25 mouse cellular contexts compared by ENCODE assay signal in the genomic region with DNA sequence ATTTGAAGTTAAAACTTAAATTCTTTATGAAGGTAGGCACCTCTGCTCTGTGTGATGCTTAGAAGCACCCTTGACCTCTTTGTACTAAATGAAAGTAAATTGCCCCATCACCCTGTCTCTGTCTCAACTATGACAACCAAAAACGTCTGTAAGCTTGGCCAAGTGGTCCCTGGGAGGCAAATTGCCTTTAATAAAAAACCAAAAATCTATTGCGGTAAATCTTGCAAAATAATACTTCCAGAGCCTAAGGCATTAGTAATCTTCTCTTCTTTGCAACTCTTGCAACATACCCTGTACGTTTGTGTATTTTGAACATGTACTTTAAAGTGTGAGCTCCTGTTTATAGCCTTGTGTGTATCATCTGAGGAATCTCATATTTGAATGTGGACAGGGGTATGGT.
DNase-seq lines count a peak whose midpoint lies in the region; ATAC-seq and TF ChIP-seq lines count a peak whose summit lies in the region.
"Had no signal": no experiment of that assay in that cellular context is flagged by ENCODE, and none has a peak within 500 bp of the region (broad histone marks: within the 10 kb centered on the region; RNA-seq: fewer than 3 reads in every experiment).

No protein-coding gene starts in this region.

- no peak overlapping the region for H3K27ac ChIP-seq in limb, embryonic 10.5 days
- H3K27ac ChIP-seq: forebrain, embryonic 12.5 days; forebrain, embryonic 15.5 days; heart, embryonic 15.5 days; hindbrain, embryonic 10.5 days; hindbrain, embryonic 13.5 days had no signal

- no peaks in the 10 kb centered on the region for H3K36me3 ChIP-seq in C2C12 (ENCODE audit: control insufficient read depth, insufficient read depth)
- no peaks in the 10 kb centered on the region for H3K36me3 ChIP-seq in limb, embryonic 10.5 days
- H3K36me3 ChIP-seq: forebrain, embryonic 12.5 days; forebrain, embryonic 15.5 days; G1E; heart, embryonic 12.5 days; heart, embryonic 15.5 days; hindbrain, embryonic 10.5 days; hindbrain, embryonic 13.5 days had no signal

- 83% methylated on average over 3 of the region's 3 CpGs for WGBS in limb, embryonic 10.5 days

- peak; percentile 41 for DNase-seq in fibroblast of lung, adult 2 months (ENCODE audit: low read depth)
- DNase-seq in limb, embryonic 10.5 days (ENCODE audit: low spot score), result no peak
- DNase-seq in left cerebral cortex, adult 8-10 months (ENCODE audit: low spot score in 2 of 2), result no peak
- no peak for DNase-seq in kidney, adult 9 months
- DNase-seq: adrenal gland, postnatal 10 days; adrenal gland, postnatal 36 days; cerebellum, adult 18-20 months; cerebellum, adult 9-10 months; cerebellum, postnatal 14 days; gastrocnemius, postnatal 25 days; heart, adult 18-20 months; heart, postnatal 10 days; heart, postnatal 36 days had no signal

- H3K79me3 ChIP-seq in C2C12 (ENCODE audit: low read depth), result no peaks in the 10 kb centered on the region

- no peaks in the 10 kb centered on the region for H3K27me3 ChIP-seq in C2C12 (ENCODE audit: control insufficient read depth, insufficient read depth, insufficient read length)
- H3K27me3 ChIP-seq in limb, embryonic 10.5 days (ENCODE audit: low read depth, poor library complexity, severe bottlenecking), result no peaks in the 10 kb centered on the region
- H3K27me3 ChIP-seq: CH12.LX; forebrain, embryonic 12.5 days; forebrain, embryonic 15.5 days; heart, embryonic 12.5 days; heart, embryonic 15.5 days; hindbrain, embryonic 13.5 days; Patski had no signal

- ATAC-seq in megakaryocyte, adult 5-6 weeks (ENCODE audit: poor library complexity, severe bottlenecking), result peak; percentile 48
- ATAC-seq: forebrain, embryonic 15.5 days; hindbrain, embryonic 16.5 days; Patski had no signal

- TF ChIP-seq CTCF in C2C12 (IDR thresholded peaks at IDR 0.05; ENCODE audit: control insufficient read depth, insufficient read depth, insufficient read length), result no peak

- H3ac ChIP-seq in C2C12 (ENCODE audit: control insufficient read depth, insufficient read length, low read depth), result no peak overlapping the region

- no peaks in the 10 kb centered on the region for H3K4me1 ChIP-seq in limb, embryonic 10.5 days
- H3K4me1 ChIP-seq: forebrain, embryonic 12.5 days; forebrain, embryonic 15.5 days; heart, embryonic 12.5 days; heart, embryonic 15.5 days; hindbrain, embryonic 10.5 days; hindbrain, embryonic 13.5 days had no signal

- no peak overlapping the region for H3K4me3 ChIP-seq in C2C12 (ENCODE audit: insufficient read depth, poor library complexity, severe bottlenecking)
- no peak overlapping the region for H3K4me3 ChIP-seq in limb, embryonic 10.5 days
- H3K4me3 ChIP-seq: forebrain, embryonic 12.5 days; forebrain, embryonic 15.5 days; heart, embryonic 12.5 days; heart, embryonic 15.5 days; hindbrain, embryonic 10.5 days; hindbrain, embryonic 13.5 days had no signal

- H3K79me2 ChIP-seq in C2C12 (ENCODE audit: control insufficient read depth, insufficient read depth), result no peaks in the 10 kb centered on the region

- no peaks in the 10 kb centered on the region for H3K9me3 ChIP-seq in limb, embryonic 10.5 days (replicated peaks)
- H3K9me3 ChIP-seq: forebrain, embryonic 12.5 days; forebrain, embryonic 15.5 days; heart, embryonic 12.5 days; heart, embryonic 15.5 days; hindbrain, embryonic 10.5 days; hindbrain, embryonic 13.5 days had no signal

TF ChIP-seq in C2C12, 6 proteins besides CTCF, POLR2A, EP300 and RAD21:
- TF ChIP-seq CEBPB (IDR thresholded peaks at IDR 0.05; ENCODE audit: low read depth) (peak; percentile 13), USF1 (IDR thresholded peaks at IDR 0.05; ENCODE audit: low read depth) (no peak)
